10 mouse cellular contexts compared by ENCODE assay signal in genomic region chr8:123720471-123721001, GRCm38 (mm10).
DNase-seq lines count a peak whose midpoint lies in the region; ATAC-seq and TF ChIP-seq lines count a peak whose summit lies in the region.
"Had no signal": no experiment of that assay in that cellular context is flagged by ENCODE, and none has a peak within 500 bp of the region (broad histone marks: within the 10 kb centered on the region; RNA-seq: fewer than 3 reads in every experiment).

No protein-coding gene starts in this region.

- 11% methylated on average over 12 of the region's 12 CpGs for WGBS in kidney, postnatal 0 days
- WGBS in small intestine, adult 2 months = 6% methylated on average over 12 of the region's 12 CpGs
- 39% methylated on average over 12 of the region's 12 CpGs for WGBS in thymus, adult 2 months

- peak overlapping the region; percentile 80 for H3K27ac ChIP-seq in cortical plate, adult 2 months (ENCODE audit: insufficient read depth, low read length)
- H3K27ac ChIP-seq in kidney, postnatal 0 days = peak overlapping the region; percentile 27; the same call in 1 of the 2 replicates
- peak overlapping the region; percentile 90 for H3K27ac ChIP-seq in small intestine, adult 2 months (ENCODE audit: insufficient read depth, low read depth, low read length)
- no peak overlapping the region for H3K27ac ChIP-seq in thymus, adult 2 months (ENCODE audit: control insufficient read depth, insufficient read depth, low read length)
- H3K27ac ChIP-seq: hindbrain, embryonic 15.5 days; macrophage had no signal

- H3K4me3 ChIP-seq in cortical plate, adult 2 months (ENCODE audit: insufficient read depth, low read length) = no peak overlapping the region
- no peak overlapping the region for H3K4me3 ChIP-seq in kidney, postnatal 0 days (replicated peaks; ENCODE audit: low read depth, low read length)
- H3K4me3 ChIP-seq in small intestine, adult 2 months (ENCODE audit: low read depth, low read length) = no peak overlapping the region
- no peak overlapping the region for H3K4me3 ChIP-seq in thymus, adult 2 months (ENCODE audit: control insufficient read depth, insufficient read depth, low read length)
- H3K4me3 ChIP-seq: hindbrain, embryonic 15.5 days had no signal

- no peak overlapping the region for H3K9ac ChIP-seq in kidney, postnatal 0 days (ENCODE audit: low read depth, low read length)
- H3K9ac ChIP-seq: hindbrain, embryonic 15.5 days had no signal

- no peak for TF ChIP-seq POLR2A in cortical plate, adult 2 months (IDR thresholded peaks at IDR 0.05; ENCODE audit: extremely low read depth, insufficient read depth, low read length)
- no peak; the same call in 1 of the 2 replicates for TF ChIP-seq POLR2A in small intestine, adult 2 months (IDR thresholded peaks at IDR 0.05; ENCODE audit: low read depth, low read length)
- TF ChIP-seq POLR2A in thymus, adult 2 months (IDR thresholded peaks at IDR 0.05; ENCODE audit: control insufficient read depth, extremely low read depth, insufficient read depth, low read length, poor library complexity) = no peak

- no peaks in the 10 kb centered on the region for H3K27me3 ChIP-seq in kidney, postnatal 0 days (ENCODE audit: insufficient read depth, low read length)
- no peaks in the 10 kb centered on the region for H3K27me3 ChIP-seq in small intestine, adult 2 months (ENCODE audit: control insufficient read depth, insufficient read depth, low read length)
- no peaks in the 10 kb centered on the region; the same call in 1 of the 2 replicates for H3K27me3 ChIP-seq in thymus, adult 2 months (ENCODE audit: control insufficient read depth, insufficient read depth, low read length)
- H3K27me3 ChIP-seq: hindbrain, embryonic 15.5 days had no signal

- DNase-seq in lung, adult 18-20 months = peak; percentile 49 to 70
- DNase-seq in lung, postnatal 14 days = no peak
- peak; percentile 78 for DNase-seq in kidney, postnatal 0 days (ENCODE audit: low spot score)
- DNase-seq in thymus, adult 2 months = no peak
- DNase-seq in urinary bladder, postnatal 36 days (ENCODE audit: low spot score in 2 of 2) = no peak
- no peak for DNase-seq in layer of hippocampus, postnatal 14 days (ENCODE audit: low spot score in 2 of 2)

- H3K36me3 ChIP-seq in kidney, postnatal 0 days (ENCODE audit: insufficient read depth, low read length) = no peaks in the 10 kb centered on the region
- H3K36me3 ChIP-seq in small intestine, adult 2 months (ENCODE audit: control insufficient read depth, insufficient read depth, low read length) = no peaks in the 10 kb centered on the region
- H3K36me3 ChIP-seq in thymus, adult 2 months (ENCODE audit: control insufficient read depth, insufficient read depth, low read length) = no peaks in the 10 kb centered on the region
- H3K36me3 ChIP-seq: hindbrain, embryonic 15.5 days had no signal

- peaks cover 9% of the 10 kb centered on the region for H3K4me1 ChIP-seq in cortical plate, adult 2 months (ENCODE audit: control insufficient read depth, insufficient read depth, low read length)
- H3K4me1 ChIP-seq in kidney, postnatal 0 days (replicated peaks; ENCODE audit: insufficient read depth, low read length) = peaks cover 13% of the 10 kb centered on the region; the same call in 1 of the 2 replicates
- peaks cover 47% of the 10 kb centered on the region for H3K4me1 ChIP-seq in small intestine, adult 2 months (ENCODE audit: control insufficient read depth, insufficient read depth, insufficient read length, low read length)
- no peaks in the 10 kb centered on the region for H3K4me1 ChIP-seq in thymus, adult 2 months (replicated peaks; ENCODE audit: control insufficient read depth, insufficient read depth, low read length)

- no peak overlapping the region for H3K4me2 ChIP-seq in kidney, postnatal 0 days (ENCODE audit: low read length)
- H3K4me2 ChIP-seq: hindbrain, embryonic 15.5 days had no signal

- H3K9me3 ChIP-seq in kidney, postnatal 0 days (replicated peaks; ENCODE audit: low read length) = no peaks in the 10 kb centered on the region
- H3K9me3 ChIP-seq: hindbrain, embryonic 15.5 days had no signal

- 0 out of 2 replicates have a peak, but pooled peaks have one; percentile 45 for ATAC-seq in kidney, postnatal 0 days (replicated peaks; ENCODE audit: low FRiP score, low read depth)

- no peak for TF ChIP-seq CTCF in cortical plate, adult 2 months (IDR thresholded peaks at IDR 0.05; ENCODE audit: extremely low read depth, insufficient read depth, low read length)
- no peak for TF ChIP-seq CTCF in kidney, postnatal 0 days (IDR thresholded peaks at IDR 0.05; ENCODE audit: low read depth)
- TF ChIP-seq CTCF in small intestine, adult 2 months (IDR thresholded peaks at IDR 0.05; ENCODE audit: extremely low read depth, insufficient read length, insufficient replicate concordance, low read depth, low read length) = no peak
- TF ChIP-seq CTCF in thymus, adult 2 months (IDR thresholded peaks at IDR 0.05; ENCODE audit: borderline replicate concordance, control insufficient read depth, extremely low read depth, insufficient read depth, low read length, poor library complexity) = no peak

Comparison
In these comparisons a context has a peak if more than half of its experiments do, and no peak if none do; other contexts are left out.
1. DNase-seq: peak in lung, adult 18-20 months (2 of 2) and kidney, postnatal 0 days (single experiment); none in lung, postnatal 14 days (single experiment), thymus, adult 2 months (single experiment), urinary bladder, postnatal 36 days (0 of 2) and layer of hippocampus, postnatal 14 days (0 of 2).